Mouse (Mus musculus) C2C12 (cell line): ENCODE measurements around the gene Aunip.

ENCODE experiments used
- CEBPB ChIP-seq: IDR thresholded peaks from one replicate; pipeline ENCODE4 v1.6.1; 2011; ENCODE audit warnings: low read depth, mild to moderate bottlenecking, control low read depth, moderate library complexity
- CTCF ChIP-seq: IDR thresholded peaks from one replicate; pipeline ENCODE4 v1.5.1; 2011; ENCODE audit not compliant: control insufficient read depth, insufficient read depth, insufficient read length
- FOSL1 ChIP-seq: IDR thresholded peaks from one replicate; pipeline ENCODE4 v1.8.0; 2011; ENCODE audit warnings: mild to moderate bottlenecking, low read length; ENCODE audit not compliant: poor library complexity, insufficient read depth, severe bottlenecking
- MAX ChIP-seq: IDR thresholded peaks from one replicate; pipeline ENCODE4 v1.6.1; 2011; ENCODE audit warnings: mild to moderate bottlenecking, control low read depth
- MYOD1 ChIP-seq: IDR thresholded peaks from one replicate; pipeline ENCODE4 v1.6.1; 2011; ENCODE audit warnings: low read depth; ENCODE audit not compliant: control insufficient read depth, insufficient read length
- USF1 ChIP-seq: IDR thresholded peaks from one replicate; pipeline ENCODE4 v1.6.1; 2011; ENCODE audit warnings: low read depth, mild to moderate bottlenecking, control low read depth, moderate library complexity

- TF ChIP-seq CTCF = no peak
- TF ChIP-seq USF1 = no peak
- no peak for TF ChIP-seq CEBPB
- no peak for TF ChIP-seq FOSL1
- TF ChIP-seq MYOD1 = no peak
- no peak for TF ChIP-seq MAX
These were observed 4.7 kb upstream of the Aunip start for GRCm38 (mm10) chr4:134505966-134506594.
